In the genomic region with DNA sequence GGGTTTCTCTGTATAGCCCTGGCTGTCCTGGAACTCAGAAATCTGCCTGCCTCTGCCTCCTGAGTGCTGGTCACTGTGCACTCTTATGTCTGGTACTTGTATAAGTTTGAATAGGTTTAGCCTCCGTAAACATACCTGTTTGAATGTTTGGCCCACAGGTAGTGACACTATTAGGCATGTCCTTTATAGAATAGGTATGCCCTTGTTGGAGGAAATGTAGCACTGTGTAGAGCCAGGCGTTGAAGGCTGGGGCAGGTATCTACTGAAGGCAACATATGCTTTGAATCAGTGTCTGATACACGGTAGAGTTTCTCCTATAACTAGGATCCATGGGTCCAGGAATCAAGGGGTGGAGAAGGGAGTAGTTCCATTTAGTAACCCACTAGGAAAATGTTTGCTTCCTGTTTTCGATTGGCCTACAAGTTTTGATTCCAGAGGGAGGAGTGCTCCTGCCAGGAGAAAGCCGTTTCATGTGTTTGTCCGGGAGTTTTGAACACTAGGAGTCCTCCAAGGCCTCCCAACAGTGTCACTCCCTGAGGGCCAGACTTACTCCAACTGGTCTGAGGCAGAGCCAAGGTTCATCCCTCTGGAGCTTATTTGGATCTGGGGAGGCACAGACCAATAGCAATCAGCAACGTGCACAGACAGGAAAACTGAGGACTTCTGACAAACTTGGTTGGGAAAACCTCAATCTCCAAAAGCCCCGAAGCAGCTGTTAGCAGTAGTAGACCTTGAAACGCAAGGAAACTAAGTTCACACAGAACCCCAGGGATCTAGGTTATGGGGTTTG, we compare ENCODE assay signal across 9 mouse cellular contexts. TPM values are rescaled to one million over a fixed set of nuclear protein-coding genes. Genes with fewer than 3 reads are reported as not detected.
DNase-seq lines count a peak whose midpoint lies in the region; ATAC-seq and TF ChIP-seq lines count a peak whose summit lies in the region.
"Had no signal": no experiment of that assay in that cellular context is flagged by ENCODE, and none has a peak within 500 bp of the region (broad histone marks: within the 10 kb centered on the region; RNA-seq: fewer than 3 reads in every experiment).

No protein-coding gene starts in this region.

- TF ChIP-seq POLR2A in cerebellum, adult 2 months (IDR thresholded peaks at IDR 0.05; ENCODE audit: borderline replicate concordance, insufficient read depth, low read length): peak; percentile 4; the same call in 1 of the 2 replicates

- no peak overlapping the region for H3K9ac ChIP-seq in limb, embryonic 12.5 days (replicated peaks)
- no peak overlapping the region for H3K9ac ChIP-seq in hindbrain, postnatal 0 days (replicated peaks; ENCODE audit: low read length)
- H3K9ac ChIP-seq: heart, embryonic 15.5 days had no signal

- DNase-seq in cerebellum, adult 2 months: no peak
- DNase-seq in cerebellum, adult 18-20 months: no peak
- no peak for DNase-seq in limb, embryonic 10.5 days (ENCODE audit: low spot score)
- DNase-seq in embryonic facial prominence, embryonic 10.5 days (ENCODE audit: low spot score): peak; percentile 15
- DNase-seq in hindbrain, postnatal 0 days (ENCODE audit: low spot score): no peak
- no peak for DNase-seq in cerebellum, adult 9-10 months
- DNase-seq in ovary, postnatal 10 days (ENCODE audit: low spot score): no peak

- H3K27me3 ChIP-seq in cerebellum, adult 2 months (ENCODE audit: control insufficient read depth, insufficient read depth, low read length): no peaks in the 10 kb centered on the region
- H3K27me3 ChIP-seq in limb, embryonic 12.5 days: no peaks in the 10 kb centered on the region
- no peaks in the 10 kb centered on the region for H3K27me3 ChIP-seq in limb, embryonic 10.5 days (ENCODE audit: low read depth, poor library complexity, severe bottlenecking)
- H3K27me3 ChIP-seq in embryonic facial prominence, embryonic 10.5 days (replicated peaks; ENCODE audit: low read depth, poor library complexity, severe bottlenecking): no peaks in the 10 kb centered on the region
- H3K27me3 ChIP-seq in hindbrain, postnatal 0 days (ENCODE audit: insufficient read depth, low read length): no peaks in the 10 kb centered on the region
- H3K27me3 ChIP-seq: heart, embryonic 15.5 days had no signal

- TF ChIP-seq CTCF in cerebellum, adult 2 months (IDR thresholded peaks at IDR 0.05; ENCODE audit: borderline replicate concordance, insufficient read depth, low read depth, low read length): no peak
- TF ChIP-seq CTCF in hindbrain, postnatal 0 days (IDR thresholded peaks at IDR 0.05; ENCODE audit: low read depth): no peak

- 50% methylated on average over 9 of the region's 9 CpGs for WGBS in cerebellum, adult 2 months
- 68% methylated on average over 9 of the region's 9 CpGs for WGBS in limb, embryonic 12.5 days
- WGBS in limb, embryonic 10.5 days: 66% methylated on average over 9 of the region's 9 CpGs
- WGBS in embryonic facial prominence, embryonic 10.5 days: 65% methylated on average over 9 of the region's 9 CpGs
- 61% methylated on average over 9 of the region's 9 CpGs for WGBS in hindbrain, postnatal 0 days

- H3K4me2 ChIP-seq in limb, embryonic 12.5 days: no peak overlapping the region
- no peak overlapping the region for H3K4me2 ChIP-seq in hindbrain, postnatal 0 days (ENCODE audit: low read depth, low read length)
- H3K4me2 ChIP-seq: heart, embryonic 15.5 days had no signal

- no peak overlapping the region for H3K4me3 ChIP-seq in cerebellum, adult 2 months (replicated peaks; ENCODE audit: insufficient read depth, low read depth, low read length)
- no peak overlapping the region for H3K4me3 ChIP-seq in limb, embryonic 12.5 days (replicated peaks)
- H3K4me3 ChIP-seq in limb, embryonic 10.5 days: no peak overlapping the region
- no peak overlapping the region for H3K4me3 ChIP-seq in embryonic facial prominence, embryonic 10.5 days
- no peak overlapping the region for H3K4me3 ChIP-seq in hindbrain, postnatal 0 days (ENCODE audit: low read length)
- H3K4me3 ChIP-seq: heart, embryonic 15.5 days had no signal

- H3K36me3 ChIP-seq in limb, embryonic 12.5 days: peaks cover 85% of the 10 kb centered on the region
- peaks cover 55% of the 10 kb centered on the region for H3K36me3 ChIP-seq in limb, embryonic 10.5 days
- H3K36me3 ChIP-seq in embryonic facial prominence, embryonic 10.5 days (replicated peaks): peaks cover 58% of the 10 kb centered on the region
- peaks cover 28% of the 10 kb centered on the region for H3K36me3 ChIP-seq in hindbrain, postnatal 0 days (ENCODE audit: insufficient read depth, low read length)

- ATAC-seq in limb, embryonic 12.5 days (ENCODE audit: insufficient number of reproducible peaks, insufficient read depth, low FRiP score, low TSS enrichment, low read depth): no peak
- peak; percentile 34; the same call in 1 of the 2 replicates for ATAC-seq in hindbrain, postnatal 0 days

- H3K27ac ChIP-seq in cerebellum, adult 2 months (ENCODE audit: insufficient read depth, low read length): no peak overlapping the region
- peak overlapping the region; percentile 50 for H3K27ac ChIP-seq in limb, embryonic 12.5 days
- H3K27ac ChIP-seq in limb, embryonic 10.5 days: no peak overlapping the region
- no peak overlapping the region for H3K27ac ChIP-seq in embryonic facial prominence, embryonic 10.5 days (replicated peaks)
- H3K27ac ChIP-seq in hindbrain, postnatal 0 days: no peak overlapping the region
- H3K27ac ChIP-seq: heart, embryonic 15.5 days had no signal

- H3K4me1 ChIP-seq in cerebellum, adult 2 months (ENCODE audit: control insufficient read depth, insufficient read depth, low read length): peaks cover 7% of the 10 kb centered on the region
- peaks cover 3% of the 10 kb centered on the region; the same call in 1 of the 2 replicates for H3K4me1 ChIP-seq in limb, embryonic 12.5 days (replicated peaks)
- H3K4me1 ChIP-seq in limb, embryonic 10.5 days: no peaks in the 10 kb centered on the region
- no peaks in the 10 kb centered on the region for H3K4me1 ChIP-seq in embryonic facial prominence, embryonic 10.5 days
- H3K4me1 ChIP-seq in hindbrain, postnatal 0 days (ENCODE audit: insufficient read depth, low read length): no peaks in the 10 kb centered on the region; the same call in 1 of the 2 replicates

- H3K9me3 ChIP-seq in limb, embryonic 12.5 days: no peaks in the 10 kb centered on the region
- H3K9me3 ChIP-seq in limb, embryonic 10.5 days (replicated peaks): no peaks in the 10 kb centered on the region
- H3K9me3 ChIP-seq in embryonic facial prominence, embryonic 10.5 days: no peaks in the 10 kb centered on the region
- H3K9me3 ChIP-seq in hindbrain, postnatal 0 days (ENCODE audit: low read length): no peaks in the 10 kb centered on the region
- H3K9me3 ChIP-seq: heart, embryonic 15.5 days had no signal

RNA-seq across cellular contexts. Expression of a gene that starts 10.0 kb away (rescaled TPM):
- polyA plus RNA-seq in cerebellum, adult 2 months (2012; rRNA removed): 1.7 and 2.5 TPM in 2 replicates
- 35.9 and 42.8 TPM in 2 replicates for polyA plus RNA-seq in limb, embryonic 12.5 days (2016; fragmentation: Nextera tagmentation; extraction: Ambion mirVana)
- polyA plus RNA-seq in limb, embryonic 10.5 days (2016; fragmentation: Nextera tagmentation; extraction: Ambion mirVana): 4.2 and 9.4 TPM in 2 replicates
- polyA plus RNA-seq in embryonic facial prominence, embryonic 10.5 days (2016; fragmentation: Nextera tagmentation; extraction: Ambion mirVana): 7.1 and 8.8 TPM in 2 replicates
- total RNA-seq in hindbrain, postnatal 0 days (2014; rRNA removed): 6.4 and 9.6 TPM in 2 replicates
- 8.1 and 9.5 TPM in 2 replicates for polyA plus RNA-seq in hindbrain, postnatal 0 days (2015; fragmentation: Nextera tagmentation; extraction: Ambion mirVana)

RNA-seq across cellular contexts. Expression of a gene that starts 20.4 kb away (rescaled TPM):
- polyA plus RNA-seq in cerebellum, adult 2 months (2012; rRNA removed): 414 and 429 TPM in 2 replicates
- polyA plus RNA-seq in limb, embryonic 12.5 days (2016; fragmentation: Nextera tagmentation; extraction: Ambion mirVana): 67.4 and 68.6 TPM in 2 replicates
- polyA plus RNA-seq in limb, embryonic 10.5 days (2016; fragmentation: Nextera tagmentation; extraction: Ambion mirVana): 44.9 and 51.4 TPM in 2 replicates
- polyA plus RNA-seq in embryonic facial prominence, embryonic 10.5 days (2016; fragmentation: Nextera tagmentation; extraction: Ambion mirVana): 43.7 and 44.9 TPM in 2 replicates
- total RNA-seq in hindbrain, postnatal 0 days (2014; rRNA removed): 291 and 334 TPM in 2 replicates
- 33.5 and 34.2 TPM in 2 replicates for polyA plus RNA-seq in hindbrain, postnatal 0 days (2015; fragmentation: Nextera tagmentation; extraction: Ambion mirVana)

RNA-seq across cellular contexts. Expression of a gene that starts 21.1 kb away (rescaled TPM):
- polyA plus RNA-seq in cerebellum, adult 2 months (2012; rRNA removed): 0.82 and 1.5 TPM in 2 replicates
- polyA plus RNA-seq in limb, embryonic 12.5 days (2016; fragmentation: Nextera tagmentation; extraction: Ambion mirVana): not detected in 2 replicates
- polyA plus RNA-seq in limb, embryonic 10.5 days (2016; fragmentation: Nextera tagmentation; extraction: Ambion mirVana): not detected in 2 replicates
- polyA plus RNA-seq in embryonic facial prominence, embryonic 10.5 days (2016; fragmentation: Nextera tagmentation; extraction: Ambion mirVana): not detected in 2 replicates
- total RNA-seq in hindbrain, postnatal 0 days (2014; rRNA removed): 0.50 and 0.94 TPM in 2 replicates
- not detected in 2 replicates for polyA plus RNA-seq in hindbrain, postnatal 0 days (2015; fragmentation: Nextera tagmentation; extraction: Ambion mirVana)
